Mouse (Mus musculus) adrenal gland, postnatal 10 days (tissue): ENCODE data around the gene Hist1h4n. TPM values are rescaled to one million over a fixed set of nuclear protein-coding genes. Genes with fewer than 3 reads are reported as not detected.
"Not testable (repeated sequence)": the region's sequence is repeated elsewhere in the genome, so short reads cannot be mapped to it uniquely, and the experiment has no call there.

Experiments
- DNase-seq: peaks from one replicate; pipeline ENCODE4 v3.0.0; 2021; ENCODE audit warnings: mixed read lengths
- long read RNA-seq, 2 experiments: library from polyadenylated mRNA; stranded (forward); transcript quantifications; one replicate each; pipeline ENCODE4 v2.0.0; 2021
- total RNA-seq, 2 experiments: library from RNA; stranded (reverse); gene quantifications; 2 replicates each; pipeline ENCODE4 v1.2.3; 2021

Hist1h4n gene
- total RNA-seq: 100 to 1,000 TPM in 1 of 2 experiments, 10 to 100 TPM in 1; 81.5 to 146 TPM
- long read RNA-seq, experiment 1: 0 reads
- long read RNA-seq, experiment 2: 0 reads

DNA sequence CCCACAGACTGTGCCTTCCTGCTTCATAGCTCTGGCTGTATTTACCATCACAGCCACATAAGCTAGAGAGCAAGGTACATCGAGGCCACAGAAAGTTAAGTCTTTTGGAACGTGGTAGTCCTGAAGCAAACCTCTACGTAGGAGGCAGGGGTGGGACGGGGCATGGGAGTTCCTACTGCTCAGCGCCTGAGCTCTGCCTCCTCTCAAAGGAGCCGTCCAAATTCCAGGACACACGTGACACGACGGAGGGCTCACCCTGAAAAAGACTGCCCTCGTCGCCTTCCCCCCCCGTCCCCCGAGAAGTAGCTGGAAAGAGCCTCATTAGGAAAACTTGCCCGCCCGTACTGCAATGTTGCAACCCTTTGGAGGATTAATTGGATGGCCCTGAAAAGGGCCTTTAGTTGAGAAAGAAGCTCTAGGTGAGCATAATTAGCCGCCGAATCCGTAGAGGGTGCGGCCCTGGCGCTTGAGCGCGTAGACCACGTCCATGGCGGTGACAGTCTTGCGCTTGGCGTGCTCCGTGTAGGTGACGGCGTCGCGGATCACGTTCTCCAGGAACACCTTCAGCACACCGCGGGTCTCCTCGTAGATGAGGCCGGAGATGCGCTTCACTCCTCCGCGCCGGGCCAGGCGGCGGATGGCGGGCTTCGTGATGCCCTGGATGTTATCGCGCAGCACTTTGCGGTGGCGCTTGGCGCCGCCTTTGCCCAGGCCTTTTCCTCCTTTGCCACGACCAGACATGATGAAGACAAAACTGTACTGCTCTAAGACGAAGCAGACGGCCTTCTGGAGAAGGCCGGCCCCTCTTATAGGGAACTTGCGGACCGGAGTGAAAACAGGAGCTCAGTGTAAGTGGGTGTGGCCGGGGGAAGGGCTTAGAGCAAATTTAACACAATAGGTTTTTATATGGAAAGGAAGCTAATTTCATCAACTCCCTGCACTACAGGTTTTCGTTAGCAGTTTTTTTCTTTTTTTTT is at the start of gene Hist1h4n:
Gene Hist1h4n, minus strand, starts transcription at position 779 of the 977 bp plus-strand sequence.
- DNase-seq: peak; percentile 35

DNA sequence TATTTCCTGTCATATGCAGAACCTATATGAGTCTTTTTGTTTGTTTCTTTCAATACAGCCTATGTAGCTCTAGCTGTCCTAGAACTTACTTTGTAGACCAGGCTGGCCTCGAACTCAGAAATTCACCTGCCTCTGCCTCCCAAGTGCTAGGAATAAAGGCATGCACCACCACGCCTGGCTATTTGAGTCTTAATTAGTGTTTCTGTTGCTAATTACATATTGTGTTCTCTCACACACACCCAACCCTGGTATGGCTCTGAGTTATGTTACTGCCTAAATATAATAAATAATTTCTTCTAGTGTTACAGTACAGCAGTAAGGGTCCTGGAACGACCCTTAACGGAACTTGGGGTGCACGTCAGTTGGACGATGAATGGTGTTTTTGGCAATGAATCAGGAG is 48.7 kb upstream of the Hist1h4n start:
- no peak for DNase-seq

DNA sequence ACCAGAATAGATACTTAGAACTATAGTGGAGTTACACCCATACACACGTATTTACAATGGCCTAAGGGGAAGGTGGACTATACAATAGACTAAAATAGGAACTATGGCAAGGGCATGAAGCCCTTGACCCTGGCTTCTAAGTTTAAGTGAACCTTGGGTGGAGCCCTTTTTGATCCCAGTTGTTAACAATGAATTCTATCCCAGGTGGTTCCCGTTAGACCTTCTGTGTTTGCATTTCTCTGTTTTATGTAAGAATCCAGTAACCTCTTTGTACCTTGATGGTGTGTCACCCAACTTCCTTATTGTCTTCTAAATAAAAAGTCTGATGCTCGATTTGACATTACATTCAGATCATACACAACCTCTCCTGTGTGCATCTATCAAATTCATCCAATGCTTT is 33.5 kb upstream of the Hist1h4n start:
- not testable (repeated sequence) for DNase-seq

DNA sequence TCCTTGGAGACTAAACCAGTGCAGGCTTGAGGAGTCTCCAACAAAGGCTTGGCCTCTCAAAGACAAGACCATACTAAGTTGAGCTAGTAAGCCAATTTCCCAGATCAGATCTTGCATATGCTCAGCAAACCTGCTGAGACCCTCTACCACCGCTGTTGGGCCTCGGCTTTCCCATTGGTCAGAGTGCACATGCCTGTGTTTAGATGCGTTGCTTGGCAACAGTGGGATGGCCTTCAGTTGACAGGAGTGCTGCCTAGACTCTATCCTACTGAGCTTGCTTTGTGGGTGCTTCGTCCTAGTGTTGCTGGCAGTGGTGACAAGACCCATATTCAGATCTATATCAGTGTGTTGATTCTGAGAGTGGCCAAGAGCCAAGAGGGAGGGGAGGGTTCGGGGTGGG is 29.6 kb upstream of the Hist1h4n start:
- DNase-seq: no peak

DNA sequence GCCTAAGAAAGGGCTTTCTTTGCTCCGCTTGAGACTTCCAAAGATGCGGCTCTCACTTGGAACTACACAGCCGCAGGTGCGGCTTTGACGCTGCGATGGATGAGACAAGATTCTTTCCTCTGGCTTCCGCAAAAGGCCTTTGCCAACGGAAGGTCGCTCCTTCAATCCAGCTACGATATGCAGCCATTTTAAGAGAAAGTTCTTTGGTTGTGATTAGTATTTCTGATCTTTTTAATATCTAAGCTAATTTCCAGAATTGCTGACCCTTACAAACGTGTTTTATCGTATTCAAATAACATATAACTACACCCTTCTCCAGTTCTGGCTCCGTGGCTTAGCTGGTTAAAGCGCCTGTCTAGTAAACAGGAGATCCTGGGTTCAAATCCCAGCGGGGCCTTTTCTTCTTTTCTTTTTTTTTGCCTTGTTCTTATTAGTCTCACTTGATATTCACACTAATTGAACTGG is 23.7 kb upstream of the Hist1h4n start:
- DNase-seq: peak; percentile 19

DNA sequence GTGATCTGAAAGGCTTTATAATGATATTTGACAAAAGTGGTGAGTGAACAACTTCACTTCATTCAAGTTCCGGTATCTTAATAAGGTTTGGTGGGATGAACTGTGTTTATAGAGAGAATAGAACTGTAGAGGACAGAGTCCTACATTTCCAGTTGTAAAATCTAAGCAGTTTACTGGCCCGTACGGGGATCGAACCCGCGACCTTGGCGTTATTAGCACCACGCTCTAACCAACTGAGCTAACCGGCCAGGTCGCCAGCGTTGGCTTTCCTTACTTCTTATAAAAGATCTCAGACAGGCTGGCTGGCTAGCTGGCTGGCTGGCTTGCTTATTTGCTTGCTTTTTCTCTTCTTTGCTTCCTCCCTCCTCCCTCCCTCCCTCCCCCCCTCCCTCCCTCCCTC is 23.1 kb upstream of the Hist1h4n start:
- DNase-seq: peak; percentile 71

DNA sequence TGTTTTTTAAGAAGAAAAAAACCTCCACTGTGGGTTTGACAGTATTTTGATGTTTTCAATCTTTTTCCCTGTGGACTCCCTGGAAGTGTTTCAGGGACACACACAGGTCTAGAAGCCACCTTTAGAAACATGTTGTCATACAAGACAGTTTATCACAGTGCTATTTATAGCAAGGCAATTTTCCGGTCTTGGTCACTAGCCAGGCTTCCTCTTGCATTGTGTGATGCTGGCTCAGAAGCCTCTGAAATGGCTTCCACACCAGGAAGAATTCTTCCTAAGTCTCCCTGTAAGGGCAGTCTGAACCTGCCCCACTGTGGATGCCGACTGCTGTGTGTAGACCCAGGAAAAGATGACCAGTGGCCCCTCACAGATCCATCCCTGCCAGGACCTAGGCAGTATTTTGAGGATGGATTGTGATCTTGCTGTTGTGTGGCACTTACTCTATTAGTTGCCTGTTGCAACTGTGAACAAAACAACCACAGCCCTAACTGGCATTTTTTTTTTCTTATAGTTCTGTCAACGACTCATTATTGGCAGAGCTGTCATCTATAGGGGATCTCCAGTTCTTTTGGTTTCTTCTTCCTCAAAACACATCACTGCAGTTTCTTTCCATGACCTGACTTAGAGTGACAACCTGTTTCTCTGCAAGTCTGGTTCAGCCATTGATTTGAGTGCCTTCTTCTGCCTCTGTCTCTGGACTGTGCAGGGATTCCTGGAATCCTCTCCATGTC is 20.4 kb upstream of the Hist1h4n start:
- DNase-seq: peak; percentile 19

DNA sequence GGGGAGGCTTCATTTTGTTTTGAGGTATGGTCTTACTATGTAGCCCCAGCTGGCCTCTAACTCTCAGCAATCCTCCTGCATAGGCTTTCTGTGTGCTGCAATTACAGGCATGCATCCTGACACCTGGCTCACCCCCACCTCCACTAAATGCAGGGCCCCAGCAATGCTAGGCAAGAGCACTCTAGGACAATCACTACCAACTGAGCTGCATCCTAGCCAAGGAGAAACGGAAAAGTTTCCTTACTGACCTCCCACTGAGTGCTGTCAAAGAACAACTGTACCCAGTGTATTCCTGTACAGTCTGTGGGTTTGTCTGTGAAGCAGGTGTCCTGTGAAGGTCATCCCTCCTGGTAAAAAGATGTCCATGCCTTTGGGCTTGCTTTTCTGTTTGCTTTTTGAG is 18.7 kb upstream of the Hist1h4n start:
- DNase-seq: not testable (repeated sequence)

DNA sequence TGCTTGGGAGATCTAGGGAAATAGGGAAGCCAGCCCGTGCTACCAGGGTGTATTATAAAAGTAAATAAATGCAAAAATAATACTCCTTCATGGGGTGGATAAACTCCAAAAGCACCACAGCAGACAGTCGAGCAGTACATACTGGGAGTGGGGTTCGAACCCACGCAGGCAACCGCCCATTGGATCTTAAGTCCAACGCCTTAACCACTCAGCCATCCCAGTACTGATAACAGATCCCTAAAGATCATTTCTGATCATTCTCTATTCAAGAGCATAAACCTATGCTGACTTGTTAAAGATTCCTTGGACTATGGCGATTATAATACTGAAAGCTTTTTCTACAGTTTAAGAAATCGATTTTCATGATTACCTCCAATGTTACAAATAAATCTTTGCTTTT is 15.9 kb upstream of the Hist1h4n start:
- DNase-seq: no peak

DNA sequence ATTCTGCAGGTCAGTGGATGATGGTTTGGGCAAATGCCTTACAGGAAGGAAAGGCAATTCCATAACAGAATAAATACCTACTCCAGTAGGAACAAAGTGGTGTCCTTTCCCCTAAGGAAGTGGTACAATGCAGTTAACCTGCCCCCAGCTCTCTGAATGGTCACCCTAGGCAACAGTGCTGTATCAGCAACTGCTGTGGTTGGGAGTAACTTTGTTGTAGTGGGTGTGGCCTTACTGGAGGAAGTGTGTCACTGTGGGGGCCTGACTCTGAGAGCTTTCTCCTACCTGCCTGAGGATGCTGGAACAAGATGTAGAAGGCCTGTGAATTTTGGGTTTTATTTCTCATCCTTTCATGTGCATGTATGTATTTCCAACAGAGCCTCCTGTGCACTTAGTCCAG is 14.4 kb upstream of the Hist1h4n start:
- not testable (repeated sequence) for DNase-seq

DNA sequence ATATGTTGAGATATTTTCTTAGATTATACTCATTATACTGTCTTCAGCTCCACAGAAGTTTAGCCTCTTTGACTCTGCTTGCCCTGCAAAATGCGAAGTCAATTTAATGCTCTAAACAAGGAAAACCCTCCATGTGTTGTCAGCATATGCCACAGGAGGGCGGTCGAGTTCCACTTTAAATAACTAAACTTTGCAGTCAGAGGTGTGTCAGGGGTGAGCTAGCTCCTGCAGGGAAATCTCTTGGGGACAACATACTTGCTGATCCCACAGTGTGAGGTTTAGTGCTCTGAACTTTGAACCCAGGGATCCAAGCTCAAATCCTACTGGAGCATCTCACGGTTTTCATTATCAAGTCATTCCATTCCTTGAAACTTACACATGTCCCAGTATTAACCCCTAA is 8.5 kb upstream of the Hist1h4n start:
- not testable (repeated sequence) for DNase-seq

DNA sequence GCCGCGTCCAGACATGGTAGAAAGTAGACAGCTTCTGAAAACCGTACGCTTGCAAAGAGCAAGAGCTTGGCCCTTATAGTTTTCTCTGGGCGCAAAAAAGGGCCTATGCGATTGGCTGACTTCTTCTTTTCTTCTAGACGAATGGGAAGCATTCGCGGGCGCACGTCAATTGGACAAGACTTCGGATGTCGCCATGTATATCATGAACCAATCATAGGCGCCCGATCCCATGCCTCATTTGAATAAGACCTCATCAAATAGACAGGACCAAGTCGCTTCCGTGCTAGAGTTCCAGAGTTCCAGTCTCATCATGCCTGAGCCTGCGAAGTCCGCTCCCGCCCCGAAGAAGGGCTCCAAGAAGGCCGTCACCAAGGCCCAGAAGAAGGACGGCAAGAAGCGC is 1.5 kb upstream of the Hist1h4n start, which contains the start of the genes Hist1h2ap and Hist1h2br:
Gene Hist1h2ap, minus strand, starts transcription at position 47 of the 400 bp plus-strand sequence.
Gene Hist1h2br, plus strand, starts transcription at position 283 of the 400 bp plus-strand sequence.
- not testable (repeated sequence) for DNase-seq

DNA sequence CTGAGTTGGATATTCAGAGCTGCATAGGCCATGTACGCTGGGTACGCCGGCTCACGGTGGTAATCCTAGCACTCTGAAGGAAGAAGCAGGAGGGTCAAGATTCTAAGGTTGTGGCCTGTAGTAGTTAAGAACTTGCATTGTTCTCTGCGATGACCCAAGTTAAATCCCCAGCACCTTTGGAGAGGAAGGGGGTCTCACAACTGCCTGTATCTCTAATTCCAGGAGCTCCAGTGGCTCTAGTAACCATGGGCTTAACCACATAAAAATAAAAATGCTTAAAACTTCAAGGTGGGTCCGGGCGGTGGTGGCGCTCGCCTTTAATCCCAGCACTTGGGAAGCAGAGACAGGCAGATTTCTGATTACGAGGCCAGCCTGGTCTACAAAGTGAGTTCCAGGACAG is 1.7 kb downstream of the Hist1h4n start:
- DNase-seq: no peak

DNA sequence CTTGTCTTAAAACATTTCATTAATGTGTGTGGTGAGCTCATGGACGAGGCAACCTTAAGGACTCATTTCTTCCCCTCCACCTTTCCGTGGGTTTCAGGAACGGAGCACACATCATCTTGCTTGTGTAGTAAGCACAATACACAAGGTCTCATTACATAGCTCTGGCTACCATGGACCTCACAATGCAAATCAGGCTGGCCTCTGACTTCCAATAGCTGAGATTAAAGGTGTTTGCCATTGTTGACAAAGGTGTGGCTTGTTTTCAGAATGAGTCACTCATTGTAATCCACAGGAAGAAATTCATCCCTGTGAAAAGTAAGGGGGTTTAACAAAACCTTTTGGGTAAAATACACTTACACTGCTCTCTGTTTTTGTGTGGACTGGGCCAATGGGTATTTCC is 3.5 kb downstream of the Hist1h4n start:
- DNase-seq: no peak

DNA sequence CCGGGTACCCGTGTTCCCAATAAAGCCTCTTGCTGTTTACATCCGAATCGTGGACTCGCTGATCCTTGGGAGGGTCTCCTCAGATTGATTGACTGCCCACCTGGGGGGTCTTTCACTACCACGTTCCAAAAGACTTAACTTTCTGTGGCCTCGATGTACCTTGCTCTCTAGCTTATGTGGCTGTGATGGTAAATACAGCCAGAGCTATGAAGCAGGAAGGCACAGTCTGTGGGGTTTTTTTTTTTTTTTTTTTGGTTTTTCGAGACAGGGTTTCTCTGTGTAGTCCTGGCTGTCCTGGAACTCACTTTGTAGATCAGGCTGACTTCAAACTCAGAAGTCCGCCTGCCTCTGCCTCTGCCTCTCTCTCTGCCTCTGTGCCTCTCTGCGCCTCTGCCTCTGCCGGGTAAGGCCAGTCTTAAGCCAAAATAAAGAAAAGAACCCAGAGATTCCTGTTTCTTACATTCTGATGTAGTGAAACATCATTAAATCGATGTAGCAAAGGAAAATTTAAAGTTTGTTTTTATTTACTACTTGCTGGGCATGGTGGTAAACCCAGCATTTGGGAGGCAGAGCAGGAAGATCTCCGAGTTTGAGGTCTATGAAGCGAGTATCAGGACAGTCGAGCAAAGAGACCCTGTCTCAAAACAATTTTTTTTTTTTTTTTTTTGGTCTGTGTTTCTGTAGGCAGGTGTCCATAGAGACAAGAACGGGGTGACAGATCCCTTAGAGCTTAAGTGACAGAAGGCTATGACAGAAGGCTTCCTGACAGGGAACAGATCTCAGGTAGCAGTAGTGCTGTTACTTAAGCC is 11.7 kb downstream of the Hist1h4n start:
- not testable (repeated sequence) for DNase-seq

DNA sequence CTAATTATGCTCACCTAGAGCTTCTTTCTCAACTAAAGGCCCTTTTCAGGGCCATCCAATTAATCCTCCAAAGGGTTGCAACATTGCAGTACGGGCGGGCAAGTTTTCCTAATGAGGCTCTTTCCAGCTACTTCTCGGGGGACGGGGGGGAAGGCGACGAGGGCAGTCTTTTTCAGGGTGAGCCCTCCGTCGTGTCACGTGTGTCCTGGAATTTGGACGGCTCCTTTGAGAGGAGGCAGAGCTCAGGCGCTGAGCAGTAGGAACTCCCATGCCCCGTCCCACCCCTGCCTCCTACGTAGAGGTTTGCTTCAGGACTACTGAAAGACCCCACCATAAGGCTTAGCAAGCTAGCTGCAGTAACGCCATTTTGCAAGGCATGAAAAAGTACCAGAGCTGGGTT is 19.9 kb downstream of the Hist1h4n start:
- not testable (repeated sequence) for DNase-seq

DNA sequence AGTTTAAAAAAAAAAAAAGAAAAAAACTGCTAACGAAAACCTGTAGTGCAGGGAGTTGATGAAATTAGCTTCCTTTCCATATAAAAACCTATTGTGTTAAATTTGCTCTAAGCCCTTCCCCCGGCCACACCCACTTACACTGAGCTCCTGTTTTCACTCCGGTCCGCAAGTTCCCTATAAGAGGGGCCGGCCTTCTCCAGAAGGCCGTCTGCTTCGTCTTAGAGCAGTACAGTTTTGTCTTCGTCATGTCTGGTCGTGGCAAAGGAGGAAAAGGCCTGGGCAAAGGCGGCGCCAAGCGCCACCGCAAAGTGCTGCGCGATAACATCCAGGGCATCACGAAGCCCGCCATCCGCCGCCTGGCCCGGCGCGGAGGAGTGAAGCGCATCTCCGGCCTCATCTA is 20.5 kb downstream of the Hist1h4n start, which contains the start of gene Hist1h4m:
Gene Hist1h4m, plus strand, starts transcription at position 208 of the 400 bp plus-strand sequence.
- peak; percentile 61 for DNase-seq

DNA sequence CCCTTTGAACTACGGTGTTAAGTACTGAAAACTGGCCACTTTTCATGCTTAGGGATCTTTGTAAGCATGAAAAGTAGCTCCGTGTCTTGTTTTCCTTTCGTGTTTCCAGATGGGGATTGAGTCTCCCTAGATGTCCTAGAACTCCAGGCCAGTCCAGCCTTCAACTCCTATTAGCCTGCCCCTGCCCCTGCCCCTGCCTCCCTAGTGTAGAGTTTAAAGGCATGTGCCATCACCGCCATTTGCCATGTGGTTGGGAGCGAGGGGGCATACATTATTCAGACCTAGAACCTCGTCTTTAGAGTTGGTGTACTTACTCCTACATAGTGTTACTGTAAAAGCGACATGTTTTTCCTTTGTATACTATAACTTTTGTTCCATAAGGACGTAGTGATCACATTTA is 20.9 kb downstream of the Hist1h4n start:
- not testable (repeated sequence) for DNase-seq

DNA sequence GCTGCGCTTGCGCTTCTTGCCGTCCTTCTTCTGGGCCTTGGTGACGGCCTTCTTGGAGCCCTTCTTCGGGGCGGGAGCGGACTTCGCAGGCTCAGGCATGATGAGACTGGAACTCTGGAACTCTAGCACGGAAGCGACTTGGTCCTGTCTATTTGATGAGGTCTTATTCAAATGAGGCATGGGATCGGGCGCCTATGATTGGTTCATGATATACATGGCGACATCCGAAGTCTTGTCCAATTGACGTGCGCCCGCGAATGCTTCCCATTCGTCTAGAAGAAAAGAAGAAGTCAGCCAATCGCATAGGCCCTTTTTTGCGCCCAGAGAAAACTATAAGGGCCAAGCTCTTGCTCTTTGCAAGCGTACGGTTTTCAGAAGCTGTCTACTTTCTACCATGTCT is 21.9 kb downstream of the Hist1h4n start, which contains the start of the genes Hist1h2bq and Hist1h2ao:
Gene Hist1h2bq, minus strand, starts transcription at position 125 of the 400 bp plus-strand sequence.
Gene Hist1h2ao, plus strand, starts transcription at position 393 of the 400 bp plus-strand sequence.
- not testable (repeated sequence) for DNase-seq

DNA sequence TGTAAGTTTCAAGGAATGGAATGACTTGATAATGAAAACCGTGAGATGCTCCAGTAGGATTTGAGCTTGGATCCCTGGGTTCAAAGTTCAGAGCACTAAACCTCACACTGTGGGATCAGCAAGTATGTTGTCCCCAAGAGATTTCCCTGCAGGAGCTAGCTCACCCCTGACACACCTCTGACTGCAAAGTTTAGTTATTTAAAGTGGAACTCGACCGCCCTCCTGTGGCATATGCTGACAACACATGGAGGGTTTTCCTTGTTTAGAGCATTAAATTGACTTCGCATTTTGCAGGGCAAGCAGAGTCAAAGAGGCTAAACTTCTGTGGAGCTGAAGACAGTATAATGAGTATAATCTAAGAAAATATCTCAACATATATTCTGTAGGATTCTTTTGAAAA is 28.9 kb downstream of the Hist1h4n start:
- DNase-seq: not testable (repeated sequence)

DNA sequence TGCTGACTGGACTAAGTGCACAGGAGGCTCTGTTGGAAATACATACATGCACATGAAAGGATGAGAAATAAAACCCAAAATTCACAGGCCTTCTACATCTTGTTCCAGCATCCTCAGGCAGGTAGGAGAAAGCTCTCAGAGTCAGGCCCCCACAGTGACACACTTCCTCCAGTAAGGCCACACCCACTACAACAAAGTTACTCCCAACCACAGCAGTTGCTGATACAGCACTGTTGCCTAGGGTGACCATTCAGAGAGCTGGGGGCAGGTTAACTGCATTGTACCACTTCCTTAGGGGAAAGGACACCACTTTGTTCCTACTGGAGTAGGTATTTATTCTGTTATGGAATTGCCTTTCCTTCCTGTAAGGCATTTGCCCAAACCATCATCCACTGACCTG is 34.8 kb downstream of the Hist1h4n start:
- DNase-seq: not testable (repeated sequence)
